Mouse (Mus musculus): ENCODE measurements around the gene Fubp3.

Gene Fubp3

DNA sequence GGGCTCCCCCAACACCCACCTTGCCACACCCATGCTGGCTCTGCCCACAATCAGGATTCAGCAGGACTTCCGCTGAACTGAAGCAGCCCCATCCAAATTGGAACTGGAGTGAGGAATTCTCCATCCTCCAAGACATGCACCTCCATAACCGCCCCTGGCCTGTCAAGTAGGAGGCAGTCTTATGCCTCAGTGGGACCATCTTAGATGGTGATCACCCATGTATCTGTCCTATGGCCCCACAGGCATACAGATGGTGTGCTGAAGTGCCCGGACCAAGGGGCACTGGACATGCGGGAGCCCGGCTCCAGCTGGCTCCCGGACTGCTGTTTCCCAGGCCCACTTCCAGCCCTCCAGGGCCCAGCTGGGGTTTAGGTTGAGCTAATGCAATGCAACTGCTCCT is 46.8 kb downstream of the Fubp3 start:
- in situ Hi-C loops (cut with MboI, MseI): no loop called here

GRCm38 (mm10) chr2:31633531-31633930 is 61.1 kb downstream of the Fubp3 start:
- in situ Hi-C loops (cut with MboI, MseI): no loop called here

DNA sequence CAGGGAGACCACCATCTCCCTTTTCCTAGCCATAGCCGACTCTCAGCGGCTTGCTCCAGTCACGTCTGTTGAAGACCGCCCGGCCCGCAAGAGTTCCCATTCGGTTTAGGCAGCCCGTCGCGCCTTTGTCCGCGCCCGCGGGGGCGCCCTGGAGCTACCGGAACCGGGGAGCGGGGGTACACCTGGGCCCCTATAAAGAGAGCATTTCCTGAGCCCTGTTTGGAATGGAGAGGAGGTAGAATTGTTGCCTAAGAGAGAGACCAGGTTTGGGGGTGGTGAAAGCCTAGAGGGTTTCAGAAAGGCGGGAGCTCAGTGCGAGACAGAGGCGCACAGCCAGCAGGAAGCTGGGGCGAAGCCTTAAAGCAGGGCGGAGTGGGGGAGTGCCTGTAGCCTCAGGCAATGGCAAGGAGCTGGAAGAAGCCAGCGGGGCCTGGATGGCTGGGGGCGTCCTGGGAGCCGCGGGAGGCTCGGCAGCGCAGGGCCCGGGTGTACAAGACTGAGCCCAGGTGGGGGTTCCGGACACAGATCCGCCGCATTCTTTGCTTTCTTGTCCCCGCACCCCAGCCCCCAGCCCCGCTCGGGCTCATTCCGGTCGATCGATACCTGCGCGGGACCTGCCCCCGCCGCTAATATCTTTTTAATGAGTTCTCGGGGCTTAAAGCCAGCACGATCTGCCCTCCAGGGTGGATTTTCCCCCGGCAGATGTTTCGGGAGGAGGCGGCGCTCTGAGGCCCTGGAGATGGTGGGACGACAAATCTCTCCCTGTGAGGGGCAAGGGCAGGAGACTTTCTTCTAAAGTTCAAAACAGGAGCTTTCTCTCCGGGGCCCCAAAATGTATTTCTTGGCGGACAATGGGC is 63.1 kb downstream of the Fubp3 start:
- in situ Hi-C loops (cut with MboI, MseI): no loop called here

- in situ Hi-C loops (cut with MboI, MseI): no loop called here
These were observed 63.8 kb downstream of the Fubp3 start for GRCm38 (mm10) chr2:31636138-31636741.

- in situ Hi-C loops (cut with MboI, MseI): no loop called here
These were observed 64.3 kb downstream of the Fubp3 start for GRCm38 (mm10) chr2:31636742-31637141.

GRCm38 (mm10) chr2:31637311-31637710 is 64.9 kb downstream of the Fubp3 start:
- in situ Hi-C loops (cut with MboI, MseI): no loop called here

DNA sequence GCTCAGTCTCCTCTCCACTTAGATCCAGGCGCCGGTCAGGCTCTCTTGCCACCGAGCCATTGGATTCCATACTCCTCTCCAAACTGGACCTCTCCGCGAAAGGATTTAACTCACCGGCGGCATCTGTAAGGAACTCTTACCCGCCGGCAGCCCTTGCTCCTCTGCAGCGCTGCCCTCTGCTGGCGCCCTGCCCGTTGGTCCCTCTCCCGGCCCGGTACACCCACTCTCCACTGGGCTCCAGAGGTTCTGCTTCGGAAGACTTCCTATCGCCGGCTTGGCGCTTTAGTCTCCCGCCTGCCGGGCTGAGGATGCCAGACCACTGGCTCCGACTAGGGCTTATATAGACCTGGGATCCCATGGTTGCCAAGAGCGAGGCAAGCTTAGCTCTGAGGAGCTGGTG is 65.4 kb downstream of the Fubp3 start:
- in situ Hi-C loops (cut with MboI, MseI): no loop called here

DNA sequence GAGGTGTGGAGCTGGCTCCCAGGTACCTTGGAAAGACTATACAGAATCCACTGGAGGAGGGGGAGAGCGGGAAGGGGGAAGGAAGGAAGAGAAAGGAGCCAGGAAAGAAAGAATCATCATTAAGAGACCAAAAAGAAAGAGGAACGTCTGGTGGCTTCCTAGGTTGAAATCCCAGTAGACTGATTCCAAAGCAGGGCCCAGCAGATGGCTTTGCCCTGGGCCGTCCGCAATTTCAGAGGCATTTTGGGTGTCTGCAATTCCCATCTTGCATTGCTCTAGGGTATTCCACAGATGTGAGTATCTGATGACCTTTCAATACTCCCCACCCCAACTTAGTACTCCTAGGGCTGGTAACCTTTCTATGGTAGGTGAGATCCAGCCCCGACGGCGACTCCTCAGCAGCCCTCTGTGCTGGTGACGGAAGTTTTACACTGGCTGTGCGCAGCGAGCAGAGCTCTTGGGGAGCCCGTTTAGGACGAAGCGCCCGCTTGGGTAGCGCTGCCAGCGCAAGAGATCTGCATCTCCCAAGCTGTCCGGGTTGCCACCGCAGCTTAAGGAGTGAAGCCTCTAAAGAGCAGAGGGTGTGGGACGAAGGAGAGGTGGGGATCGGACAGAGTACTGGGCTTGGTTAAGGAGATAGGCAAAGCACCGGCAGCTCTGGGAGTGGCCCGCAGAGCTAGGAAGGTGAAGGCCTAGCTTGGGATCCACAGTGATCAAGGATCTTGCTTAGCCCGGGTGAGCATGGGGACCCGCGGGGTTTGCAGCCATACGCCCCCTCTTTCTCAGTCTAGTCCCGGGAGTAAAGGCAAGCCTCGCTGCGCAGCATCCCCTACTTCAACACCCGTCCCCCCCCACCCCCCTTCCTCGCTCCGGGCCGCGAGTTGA is 66.4 kb downstream of the Fubp3 start:
- in situ Hi-C loops (cut with MboI, MseI): no loop called here

GRCm38 (mm10) chr2:31639466-31639760 is 67.0 kb downstream of the Fubp3 start:
- in situ Hi-C loops (cut with MboI, MseI): no loop called here

- in situ Hi-C loops (cut with MboI, MseI): no loop called here
These were observed 67.6 kb downstream of the Fubp3 start, which contains the start of gene Prdm12 for GRCm38 (mm10) chr2:31639901-31640608. Gene Prdm12 (plus strand): TSS chr2:31640037.

DNA sequence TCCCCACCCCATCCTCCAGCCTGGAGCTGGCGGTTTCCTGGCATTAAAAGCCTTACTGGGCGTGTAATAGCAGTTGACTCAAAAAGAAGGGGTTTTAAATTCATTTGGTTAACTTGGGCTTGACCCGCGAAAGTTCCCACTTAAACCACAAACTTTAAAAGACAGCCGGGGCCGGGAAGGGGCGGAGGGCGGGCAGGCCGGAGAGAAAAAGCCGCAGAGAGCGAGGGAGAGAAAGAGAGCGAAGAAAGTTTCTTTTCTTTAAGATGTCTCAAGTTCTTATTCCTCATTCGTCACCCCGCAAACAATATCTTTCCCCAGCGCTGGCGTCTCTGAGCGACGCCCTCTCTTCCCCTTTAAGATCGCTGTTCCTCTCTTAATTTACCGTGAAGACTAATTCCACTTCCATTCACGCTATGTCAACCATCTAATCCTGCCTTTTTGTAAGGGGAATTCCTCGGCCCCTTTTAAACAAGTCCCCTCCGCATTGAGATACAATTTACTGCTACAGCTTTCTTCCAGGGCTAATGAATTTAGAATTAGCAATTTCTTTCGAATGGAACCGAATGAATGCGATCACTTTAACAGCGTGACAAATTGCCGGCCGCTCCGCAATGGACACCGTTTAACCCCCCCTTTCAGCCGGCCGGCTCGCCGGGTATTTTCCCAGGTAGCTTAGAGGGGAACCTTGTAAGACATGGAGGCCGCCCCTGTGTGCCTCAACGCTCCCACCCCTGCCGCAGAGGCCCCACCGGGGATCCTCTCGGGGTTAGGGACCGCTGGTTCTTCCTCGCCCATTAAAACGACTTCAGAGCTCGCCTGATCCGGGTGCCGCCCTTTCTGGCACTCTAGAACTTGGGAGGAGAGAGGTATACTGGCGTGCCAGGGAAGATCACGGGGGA is 68.4 kb downstream of the Fubp3 start:
- in situ Hi-C loops (cut with MboI, MseI): no loop called here

DNA sequence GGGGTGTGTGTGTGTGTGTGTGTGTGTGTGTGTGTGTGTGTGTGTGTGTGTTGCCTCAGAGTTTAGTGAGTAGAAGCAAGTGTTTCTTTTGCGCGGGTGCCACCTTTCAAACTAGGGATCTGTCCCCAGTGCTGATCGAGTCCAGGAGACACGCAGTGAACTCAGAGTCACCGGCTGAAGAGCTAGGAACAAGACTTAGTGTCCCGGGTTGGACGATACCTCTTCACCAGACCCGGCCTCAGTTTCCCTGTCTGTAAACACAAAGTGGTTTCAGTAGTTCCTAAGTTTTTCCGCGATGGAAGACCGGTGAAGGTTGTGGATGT is 69.0 kb downstream of the Fubp3 start:
- in situ Hi-C loops (cut with MboI, MseI): no loop called here

DNA sequence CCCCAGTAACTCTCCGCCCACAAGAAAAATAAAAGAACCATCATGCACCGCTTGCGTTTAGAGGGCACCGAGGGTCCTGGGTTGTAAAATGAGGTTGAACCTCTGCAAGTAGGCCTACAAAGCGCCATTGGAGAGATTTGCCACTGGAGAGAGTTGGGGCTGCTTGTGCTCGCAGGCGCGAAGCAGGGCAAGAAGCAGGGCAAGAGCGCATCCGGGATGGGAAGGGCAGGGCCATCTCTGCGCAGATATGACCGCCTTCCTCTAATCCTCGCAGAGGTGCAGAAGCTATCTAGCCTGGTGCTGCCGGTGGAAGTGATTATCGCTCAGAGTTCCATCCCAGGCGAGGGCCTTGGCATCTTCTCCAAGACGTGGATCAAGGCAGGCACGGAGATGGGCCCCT is 69.5 kb downstream of the Fubp3 start:
- in situ Hi-C loops (cut with MboI, MseI): no loop called here

DNA sequence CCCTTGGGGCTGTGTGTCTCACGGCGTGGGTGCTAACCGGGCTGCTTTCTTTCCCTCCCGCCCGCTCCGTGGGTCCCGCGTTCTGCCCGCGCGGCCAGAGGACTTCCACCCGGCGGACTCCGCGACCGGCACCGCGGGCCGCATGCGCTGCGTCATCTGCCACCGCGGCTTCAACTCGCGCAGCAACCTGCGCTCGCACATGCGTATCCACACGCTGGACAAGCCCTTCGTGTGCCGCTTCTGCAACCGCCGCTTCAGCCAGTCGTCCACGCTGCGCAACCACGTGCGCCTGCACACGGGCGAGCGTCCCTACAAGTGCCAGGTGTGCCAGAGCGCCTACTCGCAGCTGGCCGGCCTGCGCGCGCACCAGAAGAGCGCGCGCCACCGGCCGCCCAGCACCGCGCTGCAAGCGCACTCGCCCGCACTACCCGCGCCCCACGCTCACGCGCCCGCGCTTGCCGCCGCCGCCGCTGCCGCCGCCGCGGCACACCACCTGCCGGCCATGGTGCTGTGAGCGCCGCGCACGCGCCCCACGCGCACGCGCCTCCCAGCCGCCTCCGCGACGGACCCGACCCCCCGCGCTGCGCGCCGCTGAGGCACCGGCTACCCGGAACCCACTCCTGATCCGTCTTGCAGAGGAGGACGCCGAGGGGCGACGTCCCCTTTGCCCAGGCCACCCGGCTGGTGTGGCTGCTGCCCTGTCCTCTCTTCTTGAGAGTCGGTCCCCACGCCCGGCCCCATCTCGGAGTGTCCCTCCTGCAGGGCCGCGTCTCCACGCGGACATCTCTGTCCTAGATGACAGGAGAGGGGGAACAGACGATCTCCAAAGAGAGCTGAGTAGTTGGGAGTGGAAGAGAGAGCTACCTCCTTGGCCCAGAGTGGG is 81.8 kb downstream of the Fubp3 start:
- in situ Hi-C loops (cut with MboI, MseI): loop anchor here (5.0 kb wide), 1 partner anchor 172 kb away; no protein-coding TSS in a partner anchor

- in situ Hi-C loops (cut with MboI, MseI): loop anchor here (5.0 kb wide), 1 partner anchor 173 kb away; no protein-coding TSS in a partner anchor
These were observed 82.6 kb downstream of the Fubp3 start for GRCm38 (mm10) chr2:31654854-31655559.

DNA sequence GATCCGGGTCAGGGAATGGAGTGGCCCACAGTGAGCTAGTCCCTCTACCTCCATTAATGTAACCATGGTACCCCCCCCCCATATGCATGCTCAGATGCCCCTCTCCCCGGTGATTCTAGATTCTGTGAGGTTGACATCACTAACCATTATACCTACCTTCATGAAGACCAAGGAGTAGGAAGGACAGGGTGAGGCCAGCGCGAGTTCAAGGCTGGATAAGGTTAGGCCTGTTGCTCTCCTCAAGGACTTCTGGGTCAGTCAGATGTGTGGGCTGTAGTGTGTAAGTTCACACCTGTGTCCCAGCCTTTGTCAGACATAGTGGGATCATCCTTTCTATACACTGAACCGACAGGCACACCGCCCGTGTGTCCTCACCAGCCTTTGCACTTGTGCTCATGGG is 83.9 kb downstream of the Fubp3 start:
- in situ Hi-C loops (cut with MboI, MseI): no loop called here

- in situ Hi-C loops (cut with MboI, MseI): no loop called here
These were observed 90.7 kb downstream of the Fubp3 start for GRCm38 (mm10) chr2:31662939-31663803.

DNA sequence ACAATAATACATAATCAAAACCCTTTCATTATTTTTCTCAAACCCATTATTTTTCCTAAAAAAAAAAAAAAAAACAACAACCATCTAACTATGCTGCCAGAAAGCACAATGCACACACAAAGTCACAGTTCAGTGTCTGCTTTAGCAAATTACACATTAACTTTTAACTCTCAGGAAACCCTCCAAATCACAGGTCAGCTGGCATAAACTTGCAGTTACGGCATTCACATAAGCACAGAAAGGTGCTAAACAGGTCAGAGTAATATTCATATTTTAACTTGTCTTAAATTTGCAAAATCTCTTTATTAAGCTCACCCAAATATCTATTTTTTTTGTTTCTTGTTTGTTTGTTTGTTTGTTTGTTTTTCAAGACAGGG is 91.3 kb downstream of the Fubp3 start:
- in situ Hi-C loops (cut with MboI, MseI): no loop called here

All from regulatory T cell (primary cell).